Mouse (Mus musculus) embryonic fibroblast, embryonic 13.5 days (primary cell): ENCODE measurements around the gene Bmp7.
A peak's percentile ranks its signal among the peaks of the same experiment; 100 is the strongest.

Source experiments
- CTCF ChIP-seq: IDR thresholded peaks from 2 replicates; pipeline ENCODE4 v1.5.1; 2011; ENCODE audit warnings: mild to moderate bottlenecking, control low read depth, low read length, moderate library complexity, borderline replicate concordance; ENCODE audit not compliant: insufficient read depth
- POLR2A ChIP-seq: IDR thresholded peaks from 2 replicates; pipeline ENCODE4 v1.6.1; 2011; ENCODE audit warnings: low read depth, mild to moderate bottlenecking, control low read depth, low read length, moderate library complexity

DNA sequence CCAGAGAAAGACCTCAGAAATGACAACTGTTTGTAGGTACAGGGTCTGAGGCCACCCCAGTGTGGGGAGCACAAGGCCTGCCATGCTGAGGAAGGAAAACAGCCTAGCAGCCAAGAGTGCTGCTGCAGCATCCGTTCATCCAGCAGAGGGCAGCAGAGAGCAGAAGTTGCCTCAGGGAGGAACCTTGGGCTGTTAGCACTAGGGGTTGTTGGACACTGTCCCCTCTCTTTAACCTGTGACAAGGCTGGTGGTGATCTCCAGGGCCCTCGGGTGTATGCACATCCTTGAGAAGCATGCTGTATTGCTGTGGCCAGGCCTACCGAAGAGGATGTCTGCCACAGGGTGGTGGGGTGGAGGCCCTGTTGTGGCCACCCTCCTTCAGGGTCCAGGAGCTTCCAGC is 109.0 kb downstream of the Bmp7 start:
- TF ChIP-seq POLR2A (no peak), CTCF (peak; percentile 99)
